ENCODE assay signal across 12 mouse cellular contexts in the genomic region with DNA sequence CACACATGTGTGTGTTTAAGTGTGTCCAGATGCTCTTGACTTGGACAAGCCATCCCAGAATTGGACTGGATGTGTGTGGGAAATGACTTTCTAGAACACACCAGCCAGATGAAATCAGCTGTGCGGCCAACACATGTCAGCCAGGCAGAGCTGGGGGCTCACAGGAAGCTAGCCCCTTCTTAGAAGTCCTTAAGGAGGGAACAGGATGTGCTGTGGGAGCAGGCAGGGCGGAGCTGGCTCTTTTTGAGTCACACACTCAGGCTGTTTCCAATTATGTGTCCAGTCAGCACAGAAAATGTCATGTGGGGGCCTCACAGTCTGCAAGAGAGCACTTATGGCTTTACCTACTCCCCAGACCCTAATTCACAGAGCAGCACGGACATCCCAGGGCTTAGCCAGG. TPM values are rescaled to one million over a fixed set of nuclear protein-coding genes. Genes with fewer than 3 reads are reported as not detected.
DNase-seq lines count a peak whose midpoint lies in the region; ATAC-seq and TF ChIP-seq lines count a peak whose summit lies in the region.
"Had no signal": no experiment of that assay in that cellular context is flagged by ENCODE, and none has a peak within 500 bp of the region (broad histone marks: within the 10 kb centered on the region; RNA-seq: fewer than 3 reads in every experiment).

No protein-coding gene starts in this region.

- no peaks in the 10 kb centered on the region for H3K36me3 ChIP-seq in embryonic facial prominence, embryonic 10.5 days (replicated peaks)
- no peaks in the 10 kb centered on the region for H3K36me3 ChIP-seq in intestine, embryonic 15.5 days
- H3K36me3 ChIP-seq in limb, embryonic 15.5 days = no peaks in the 10 kb centered on the region
- H3K36me3 ChIP-seq: liver, embryonic 13.5 days; neural tube, embryonic 12.5 days had no signal

- ATAC-seq in intestine, embryonic 15.5 days = peak; percentile 68
- ATAC-seq in limb, embryonic 15.5 days (ENCODE audit: insufficient number of reproducible peaks, low FRiP score, low TSS enrichment, low read depth) = peak; percentile 38; the same call in 1 of the 2 replicates
- ATAC-seq in megakaryocyte-erythroid progenitor cell, adult 5-6 weeks (replicated peaks; ENCODE audit: low FRiP score, low TSS enrichment, poor library complexity, severe bottlenecking) = no peak

- H3K27ac ChIP-seq in embryonic facial prominence, embryonic 10.5 days (replicated peaks) = peak overlapping the region; percentile 86
- peak overlapping the region; percentile 32 for H3K27ac ChIP-seq in embryonic fibroblast, embryonic 13.5 days (ENCODE audit: insufficient read depth, low read length)
- H3K27ac ChIP-seq in intestine, embryonic 15.5 days = peak overlapping the region; percentile 45; the same call in 1 of the 2 replicates
- H3K27ac ChIP-seq in limb, embryonic 15.5 days = peak overlapping the region; percentile 88
- H3K27ac ChIP-seq: liver, embryonic 13.5 days; neural tube, embryonic 12.5 days had no signal

- peak; percentile 71 for DNase-seq in embryonic facial prominence, embryonic 10.5 days (ENCODE audit: low spot score)
- DNase-seq in thymus, postnatal 25 days = no peak
- no peak for DNase-seq in frontal cortex, postnatal 25 days (ENCODE audit: low spot score in 2 of 2)
- no peak for DNase-seq in layer of hippocampus, adult 8-10 months (ENCODE audit: low spot score in 2 of 2)
- DNase-seq: cerebellum, adult 11 months; liver, embryonic 13.5 days had no signal

- no peak for TF ChIP-seq CTCF in embryonic fibroblast, embryonic 13.5 days (IDR thresholded peaks at IDR 0.05; ENCODE audit: borderline replicate concordance, insufficient read depth, low read length)

- TF ChIP-seq POLR2A in embryonic fibroblast, embryonic 13.5 days (IDR thresholded peaks at IDR 0.05; ENCODE audit: low read depth, low read length) = no peak

- H3K4me1 ChIP-seq in embryonic facial prominence, embryonic 10.5 days = peaks cover 47% of the 10 kb centered on the region
- H3K4me1 ChIP-seq in embryonic fibroblast, embryonic 13.5 days (ENCODE audit: control insufficient read depth, insufficient read depth, low read length) = peaks cover 26% of the 10 kb centered on the region
- peaks cover 13% of the 10 kb centered on the region for H3K4me1 ChIP-seq in intestine, embryonic 15.5 days (replicated peaks)
- H3K4me1 ChIP-seq in limb, embryonic 15.5 days = peaks cover 45% of the 10 kb centered on the region
- H3K4me1 ChIP-seq: liver, embryonic 13.5 days; neural tube, embryonic 12.5 days had no signal

- no peak overlapping the region for H3K4me3 ChIP-seq in embryonic facial prominence, embryonic 10.5 days
- no peak overlapping the region for H3K4me3 ChIP-seq in embryonic fibroblast, embryonic 13.5 days (ENCODE audit: insufficient read depth, low read length)
- H3K4me3 ChIP-seq in intestine, embryonic 15.5 days (replicated peaks) = no peak overlapping the region
- no peak overlapping the region for H3K4me3 ChIP-seq in limb, embryonic 15.5 days
- H3K4me3 ChIP-seq: liver, embryonic 13.5 days; neural tube, embryonic 12.5 days had no signal

- no peak overlapping the region for H3K4me2 ChIP-seq in intestine, embryonic 15.5 days (replicated peaks)
- H3K4me2 ChIP-seq in limb, embryonic 15.5 days = no peak overlapping the region
- H3K4me2 ChIP-seq: liver, embryonic 13.5 days; neural tube, embryonic 12.5 days had no signal

- H3K9me3 ChIP-seq in embryonic facial prominence, embryonic 10.5 days = no peaks in the 10 kb centered on the region
- H3K9me3 ChIP-seq in intestine, embryonic 15.5 days = no peaks in the 10 kb centered on the region
- no peaks in the 10 kb centered on the region for H3K9me3 ChIP-seq in limb, embryonic 15.5 days
- H3K9me3 ChIP-seq: liver, embryonic 13.5 days; neural tube, embryonic 12.5 days had no signal

- no peaks in the 10 kb centered on the region for H3K27me3 ChIP-seq in embryonic facial prominence, embryonic 10.5 days (replicated peaks; ENCODE audit: low read depth, poor library complexity, severe bottlenecking)
- H3K27me3 ChIP-seq in intestine, embryonic 15.5 days (replicated peaks) = no peaks in the 10 kb centered on the region
- no peaks in the 10 kb centered on the region for H3K27me3 ChIP-seq in limb, embryonic 15.5 days
- H3K27me3 ChIP-seq: liver, embryonic 13.5 days; neural tube, embryonic 12.5 days had no signal

- no peak overlapping the region for H3K9ac ChIP-seq in intestine, embryonic 15.5 days
- no peak overlapping the region for H3K9ac ChIP-seq in limb, embryonic 15.5 days
- H3K9ac ChIP-seq: liver, embryonic 13.5 days; neural tube, embryonic 12.5 days had no signal

- WGBS in embryonic facial prominence, embryonic 10.5 days = 39% methylated on average over 3 of the region's 3 CpGs
- WGBS in intestine, embryonic 15.5 days = 40% methylated on average over 3 of the region's 3 CpGs
- 26% methylated on average over 3 of the region's 3 CpGs for WGBS in limb, embryonic 15.5 days

RNA-seq across cellular contexts. Expression of a gene that starts 12.6 kb away (rescaled TPM):
- polyA plus RNA-seq in embryonic facial prominence, embryonic 10.5 days (2016; fragmentation: Nextera tagmentation; extraction: Ambion mirVana) = 6.5 and 11.8 TPM in 2 replicates
- 476 and 628 TPM in 2 replicates for polyA plus RNA-seq in embryonic fibroblast, embryonic 13.5 days (2011; ENCODE audit: insufficient read length, low read depth, missing spikeins)
- 274 and 282 TPM in 2 replicates for polyA plus RNA-seq in intestine, embryonic 15.5 days (2015; fragmentation: Nextera tagmentation; extraction: Ambion mirVana)
- 369 and 451 TPM in 2 replicates for polyA plus RNA-seq in limb, embryonic 15.5 days (2015; fragmentation: Nextera tagmentation; extraction: Ambion mirVana)
- total RNA-seq in megakaryocyte-erythroid progenitor cell, adult 5-6 weeks (2014; fragmentation: Nextera tagmentation) = 0.70 TPM in 1 of 2 replicates, not detected in the other
- not detected in 2 replicates for total RNA-seq in megakaryocyte-erythroid progenitor cell, adult 5-6 weeks (2017)
- 1 to 10 TPM; 6.6 to 8.4 (median 7.7) TPM for total RNA-seq in layer of hippocampus, adult 8-10 months (2022)
- total RNA-seq: granulocyte monocyte progenitor cell, adult 5-6 weeks had no signal

Comparison
In these comparisons a context has a peak if more than half of its experiments do, and no peak if none do; other contexts are left out.
1. H3K27ac ChIP-seq: peak in every context shown above with its lines; median percentile 88 in limb, embryonic 15.5 days; 86 in embryonic facial prominence, embryonic 10.5 days; 45 in intestine, embryonic 15.5 days; 32 in embryonic fibroblast, embryonic 13.5 days.
2. RNA of a gene that starts 12.6 kb away (polyA plus RNA-seq): 476 to 628 TPM in embryonic fibroblast, embryonic 13.5 days, 369 to 451 TPM in limb, embryonic 15.5 days and 274 to 282 TPM in intestine, embryonic 15.5 days; 6.5 to 11.8 TPM in embryonic facial prominence, embryonic 10.5 days; every median in the first group is over 10 times any median in the second.